Mouse (Mus musculus) v-Abl transformed pro-B cells (cell line): ENCODE results near the gene Gm6164.
"Not testable (repeated sequence)": the region's sequence is repeated elsewhere in the genome, so short reads cannot be mapped to it uniquely, and the experiment has no call there.

Experiments
- in situ Hi-C, 2 experiments: fragments of 400-800 bp; cut with MboI; formaldehyde crosslinking; loops; one replicate each; pipeline ENCODE4 v1.15.1; 2025; ENCODE audit not compliant: unreplicated experiment in 2 of 2

Gene Gm6164

GRCm38 (mm10) chr7:20205507-20205906, at the start of gene Gm6164:
Gene Gm6164 (minus strand): TSS chr7:20205607.
- in situ Hi-C loops = not testable (repeated sequence)

- in situ Hi-C loops = not testable (repeated sequence)
Observed at GRCm38 (mm10) chr7:20233728-20234127, 28.3 kb upstream of the Gm6164 start, which contains the start of gene Gm4498. Gene Gm4498 (minus strand): TSS chr7:20233828.

GRCm38 (mm10) chr7:20193410-20193809, 12.0 kb downstream of the Gm6164 start, which contains the start of gene Vmn1r95:
Gene Vmn1r95 (plus strand): TSS chr7:20193710.
- in situ Hi-C loops = not testable (repeated sequence)

- in situ Hi-C loops = not testable (repeated sequence)
Observed at GRCm38 (mm10) chr7:20168277-20168676, 37.1 kb downstream of the Gm6164 start, which contains the start of gene Vmn1r94. Gene Vmn1r94 (minus strand): TSS chr7:20168377.
